24 mouse cellular contexts compared by ENCODE assay signal in the genomic region with DNA sequence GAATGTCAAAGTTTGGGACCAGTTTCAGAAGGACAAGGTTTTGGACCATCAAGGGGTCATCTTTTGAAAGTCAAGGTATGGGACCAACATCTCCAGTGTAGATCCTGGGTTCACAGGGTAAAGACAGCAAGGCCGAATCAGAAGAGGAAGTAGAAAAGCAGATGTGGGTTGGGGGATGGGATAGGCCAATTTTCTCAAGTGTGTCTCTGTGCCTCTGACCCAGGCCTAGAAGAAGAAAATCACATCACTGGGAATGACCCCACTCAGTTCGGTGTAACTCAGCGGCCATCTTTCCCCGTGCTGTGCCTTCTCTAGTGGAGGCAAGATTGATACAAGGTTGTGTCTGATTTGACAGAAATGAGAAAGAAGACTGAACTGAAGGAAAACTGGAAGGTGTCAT.
"Had no signal": no experiment of that assay in that cellular context is flagged by ENCODE, and none has a peak within 500 bp of the region (broad histone marks: within the 10 kb centered on the region; RNA-seq: fewer than 3 reads in every experiment).

No protein-coding gene starts in this region.

- H3K27ac ChIP-seq: gastrocnemius, adult 2 months; heart, embryonic 10.5 days; hindbrain, embryonic 10.5 days; hindbrain, embryonic 12.5 days; hindbrain, embryonic 14.5 days; intestine, embryonic 15.5 days; layer of hippocampus, adult 2 months; left cerebral cortex, adult 2 months; limb, embryonic 13.5 days; limb, embryonic 15.5 days; liver, embryonic 13.5 days had no signal

- H3K4me3 ChIP-seq: gastrocnemius, adult 2 months; heart, embryonic 10.5 days; heart, embryonic 12.5 days; hindbrain, embryonic 10.5 days; hindbrain, embryonic 12.5 days; intestine, embryonic 15.5 days; layer of hippocampus, adult 2 months; left cerebral cortex, adult 2 months; limb, embryonic 13.5 days; limb, embryonic 15.5 days; liver, embryonic 13.5 days had no signal

- H3K36me3 ChIP-seq: heart, embryonic 10.5 days; heart, embryonic 12.5 days; hindbrain, embryonic 10.5 days; hindbrain, embryonic 12.5 days; intestine, embryonic 15.5 days; limb, embryonic 13.5 days; limb, embryonic 15.5 days; liver, embryonic 13.5 days had no signal

- H3K4me1 ChIP-seq: heart, embryonic 10.5 days; heart, embryonic 12.5 days; hindbrain, embryonic 10.5 days; hindbrain, embryonic 12.5 days; intestine, embryonic 15.5 days; limb, embryonic 13.5 days; limb, embryonic 15.5 days; liver, embryonic 13.5 days had no signal

- H3K4me2 ChIP-seq: heart, embryonic 12.5 days; hindbrain, embryonic 12.5 days; hindbrain, embryonic 14.5 days; intestine, embryonic 15.5 days; limb, embryonic 13.5 days; limb, embryonic 15.5 days; liver, embryonic 11.5 days; liver, embryonic 13.5 days had no signal

- ATAC-seq: hindbrain, embryonic 16.5 days; inflammation-experienced regulatory T-cells, adult 6 months; intestine, embryonic 15.5 days; intestine, postnatal 0 days had no signal

- DNase-seq: gastrocnemius, adult 2 months; gastrocnemius, postnatal 10 days; gastrocnemius, postnatal 25 days; heart, postnatal 10 days; heart, postnatal 4 days; kidney, adult 8-10 months; kidney, postnatal 10 days; kidney, postnatal 25 days; kidney, postnatal 4 days; liver, embryonic 13.5 days had no signal

- H3K9me3 ChIP-seq: heart, embryonic 10.5 days; heart, embryonic 12.5 days; hindbrain, embryonic 10.5 days; hindbrain, embryonic 12.5 days; intestine, embryonic 15.5 days; limb, embryonic 13.5 days; limb, embryonic 15.5 days; liver, embryonic 13.5 days had no signal

- H3K27me3 ChIP-seq: heart, embryonic 12.5 days; hindbrain, embryonic 12.5 days; intestine, embryonic 15.5 days; limb, embryonic 15.5 days; liver, embryonic 13.5 days had no signal

- H3K9ac ChIP-seq: heart, embryonic 12.5 days; hindbrain, embryonic 12.5 days; hindbrain, embryonic 14.5 days; intestine, embryonic 15.5 days; limb, embryonic 13.5 days; limb, embryonic 15.5 days; liver, embryonic 13.5 days had no signal
